Mouse (Mus musculus) c-Kit-positive CD71-positive TER-119-positive erythroid progenitor cells, embryonic 14.5 days (primary cell): ENCODE results near the gene Tas2r135.

ENCODE experiments used
- DNase-seq: peaks from one replicate; pipeline ENCODE4 v3.0.0-alpha.2; 2013; ENCODE audit warnings: low spot score

Gene Tas2r135

GRCm38 (mm10) chr6:42405134-42405533, at the start of gene Tas2r135:
Gene Tas2r135 (plus strand): TSS chr6:42405434.
- no peak for DNase-seq

DNA sequence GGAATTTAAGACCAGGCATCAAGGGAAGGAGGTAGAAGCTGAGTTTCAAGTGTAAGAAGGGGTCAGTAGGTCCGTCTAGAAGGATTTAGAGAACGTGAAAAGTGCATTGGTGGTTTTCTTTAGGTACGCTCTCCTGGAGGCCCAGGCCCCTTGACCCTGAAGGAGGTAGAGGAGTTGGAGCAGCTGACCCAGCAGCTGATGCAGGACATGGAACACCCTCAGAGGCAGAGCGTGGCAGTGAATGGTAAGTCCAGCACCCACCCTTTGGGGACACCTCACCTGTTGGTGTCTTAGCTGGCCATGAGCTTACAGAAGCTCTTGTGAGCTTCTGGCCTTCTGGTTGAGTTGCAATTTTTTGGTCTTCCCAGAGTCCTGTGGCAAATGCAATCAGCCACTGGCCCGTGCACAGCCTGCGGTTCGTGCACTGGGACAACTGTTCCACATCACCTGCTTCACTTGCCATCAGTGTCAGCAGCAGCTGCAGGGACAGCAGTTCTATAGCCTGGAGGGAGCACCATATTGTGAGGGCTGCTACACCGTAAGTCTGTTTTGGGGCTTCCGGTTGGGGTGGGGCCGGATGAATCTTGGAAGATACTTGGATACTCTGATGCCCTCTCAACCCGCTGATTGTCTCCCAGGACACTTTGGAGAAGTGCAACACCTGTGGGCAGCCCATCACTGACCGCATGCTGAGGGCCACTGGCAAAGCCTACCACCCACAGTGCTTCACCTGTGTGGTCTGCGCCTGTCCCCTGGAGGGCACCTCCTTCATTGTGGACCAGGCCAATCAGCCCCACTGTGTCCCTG, 49.2 kb upstream of the Tas2r135 start:
- no peak for DNase-seq

GRCm38 (mm10) chr6:42356913-42357312, 48.3 kb upstream of the Tas2r135 start:
- no peak for DNase-seq

DNA sequence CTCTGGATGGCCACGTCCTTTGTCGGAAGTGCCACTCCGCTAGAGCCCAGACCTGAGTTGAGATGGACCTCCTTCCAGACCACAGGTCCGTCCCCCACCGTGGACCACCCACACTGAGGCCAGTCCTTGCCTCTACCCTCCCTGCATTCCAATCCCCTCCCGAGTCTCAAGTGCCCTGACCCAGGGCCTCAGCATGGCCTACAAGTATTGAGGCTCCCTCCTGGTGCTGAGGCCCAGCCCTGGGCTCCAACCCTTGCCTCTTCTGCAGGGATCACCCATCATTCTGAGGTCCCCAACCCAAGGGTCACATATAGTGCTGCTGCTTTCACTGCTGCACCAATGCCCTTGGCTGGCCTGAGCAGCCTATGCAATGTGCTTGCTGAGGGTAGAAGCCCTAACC, 47.3 kb upstream of the Tas2r135 start:
- no peak for DNase-seq

GRCm38 (mm10) chr6:42358901-42359300, 46.3 kb upstream of the Tas2r135 start:
- DNase-seq, result no peak

GRCm38 (mm10) chr6:42359364-42360147, 45.7 kb upstream of the Tas2r135 start:
- no peak for DNase-seq

DNA sequence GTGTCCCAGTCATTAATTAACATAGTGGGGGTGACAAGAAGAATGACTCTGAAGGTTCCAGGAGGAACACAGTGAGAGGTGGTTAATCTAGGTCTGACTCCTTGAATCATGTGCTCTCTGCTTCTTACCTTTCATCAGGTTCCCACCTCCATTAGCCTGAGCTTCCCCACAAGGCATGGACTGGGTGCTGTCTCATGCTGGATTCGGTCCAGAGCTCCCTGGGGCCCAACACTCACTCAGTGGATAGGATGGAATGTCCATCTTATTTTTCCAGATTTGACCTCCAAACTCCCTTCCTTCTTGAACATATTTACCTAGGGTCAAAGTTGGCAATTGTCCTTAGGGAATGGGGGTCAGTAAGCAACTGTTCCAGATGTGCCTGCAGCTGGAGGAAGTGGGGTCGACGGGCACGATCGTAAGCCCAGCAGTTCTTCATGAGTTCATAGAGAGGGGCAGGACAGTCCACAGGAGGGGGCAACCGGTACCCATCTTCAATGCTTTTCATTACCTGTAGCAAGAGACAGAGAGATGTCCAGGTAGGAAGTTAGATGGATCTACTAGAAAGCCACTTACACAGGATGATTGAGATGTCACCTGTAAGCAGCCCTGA, 44.9 kb upstream of the Tas2r135 start:
- no peak for DNase-seq

GRCm38 (mm10) chr6:42361041-42361895, 44.0 kb upstream of the Tas2r135 start:
- DNase-seq, result no peak

DNA sequence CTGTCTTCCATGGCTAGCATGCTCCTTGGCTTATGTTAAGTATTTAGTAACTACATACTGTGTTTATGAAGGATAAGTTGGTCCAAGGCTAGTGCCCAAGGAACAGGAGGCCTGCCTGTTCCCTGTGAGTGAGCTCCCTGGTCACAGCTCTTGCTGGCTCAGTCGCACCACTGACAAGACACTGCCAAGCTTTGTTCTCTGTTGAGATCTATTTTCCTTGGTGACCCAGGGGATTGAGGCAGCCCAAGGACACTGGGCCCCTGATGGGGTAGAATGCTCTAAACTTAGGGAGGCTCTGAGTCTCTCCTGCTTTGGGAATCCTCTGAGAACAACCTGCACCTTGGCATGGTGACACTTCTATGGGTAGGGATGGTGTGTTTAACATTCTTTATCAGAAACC, 43.2 kb upstream of the Tas2r135 start:
- no peak for DNase-seq

- no peak for DNase-seq
Measured at GRCm38 (mm10) chr6:42362497-42362896, 42.7 kb upstream of the Tas2r135 start.

DNA sequence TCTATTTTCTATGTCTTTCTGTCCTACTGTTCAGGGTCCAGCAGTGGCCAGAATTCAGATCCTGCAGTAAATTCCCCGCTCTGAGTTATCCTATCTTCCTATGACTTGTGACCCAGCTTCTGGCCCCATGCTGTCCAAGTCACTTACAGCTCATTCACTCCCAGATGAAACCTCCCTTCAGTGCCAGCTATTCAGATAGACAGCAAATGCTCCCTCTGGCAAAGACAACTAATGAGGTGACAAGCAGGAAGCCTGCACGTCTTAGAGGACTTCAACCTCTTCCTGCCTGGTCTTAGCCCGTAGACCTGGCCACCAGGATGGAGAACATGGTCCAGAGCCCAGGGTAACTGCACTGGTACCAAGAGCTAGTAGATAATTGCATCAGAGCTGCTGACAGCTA, 42.3 kb upstream of the Tas2r135 start:
- DNase-seq, result no peak

DNA sequence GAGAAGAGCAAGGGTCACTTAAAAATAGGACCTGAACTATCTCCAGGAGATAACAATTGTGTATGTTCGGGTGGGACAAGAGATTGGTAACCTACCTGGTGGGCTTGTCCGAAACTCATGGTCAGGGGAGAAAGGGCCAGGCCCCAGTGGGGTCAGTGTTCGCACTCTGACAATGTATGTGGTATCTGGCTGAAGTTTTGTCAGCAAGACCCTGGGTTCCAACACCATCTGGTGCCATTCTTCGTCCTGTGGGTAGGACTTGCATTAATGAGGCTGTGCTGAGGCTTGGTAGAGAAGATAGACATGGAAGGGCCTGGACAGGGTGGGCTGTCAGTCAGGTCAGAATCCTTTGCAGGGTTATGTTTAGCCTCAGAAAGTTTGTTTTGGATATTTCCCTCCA, 41.2 kb upstream of the Tas2r135 start:
- DNase-seq, result no peak

DNA sequence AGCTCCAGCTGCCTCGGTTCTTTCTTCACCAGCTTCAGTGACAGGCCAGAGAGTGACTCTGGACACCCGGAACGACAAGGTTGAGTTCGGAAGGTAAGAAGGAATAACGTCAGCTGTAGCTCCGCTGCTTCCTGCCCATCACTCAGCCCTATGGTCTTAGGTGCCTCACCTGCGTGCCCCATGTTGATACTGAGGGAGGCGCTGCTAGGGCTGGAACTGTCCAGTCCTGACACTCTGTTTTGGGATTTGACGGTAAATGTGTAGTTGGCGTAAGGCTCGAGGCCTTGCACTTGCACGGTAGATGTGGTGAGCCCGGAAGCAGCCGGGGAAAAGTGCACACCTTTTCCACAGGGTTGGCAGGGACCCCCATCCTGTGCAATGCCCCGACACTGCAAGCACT, 40.6 kb upstream of the Tas2r135 start:
- DNase-seq, result no peak

- DNase-seq, result no peak
Measured at GRCm38 (mm10) chr6:42365215-42365614, 40.0 kb upstream of the Tas2r135 start.

GRCm38 (mm10) chr6:42369870-42370269, 35.4 kb upstream of the Tas2r135 start:
- DNase-seq, result no peak

GRCm38 (mm10) chr6:42370630-42371363, 34.4 kb upstream of the Tas2r135 start:
- no peak for DNase-seq

DNA sequence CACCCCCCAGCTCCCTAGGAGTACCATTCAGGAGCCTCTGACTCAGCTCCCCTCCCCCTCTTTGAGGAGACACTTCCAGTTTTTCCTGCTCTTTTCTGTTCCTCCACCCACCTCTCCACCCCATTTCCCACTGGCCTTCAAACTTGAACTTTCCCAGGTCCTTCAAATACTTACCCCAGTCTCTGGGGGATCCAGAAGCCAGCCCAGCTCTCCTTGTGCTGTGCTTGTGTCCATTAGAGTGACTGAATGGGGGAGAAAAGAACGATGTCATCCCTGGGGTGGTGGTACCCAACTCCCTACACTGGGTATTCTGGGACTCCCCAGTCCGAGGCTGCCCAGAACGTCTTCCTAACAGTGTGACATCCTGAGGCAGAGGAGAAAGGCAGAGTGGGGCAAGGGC, 33.2 kb upstream of the Tas2r135 start:
- no peak for DNase-seq

GRCm38 (mm10) chr6:42372421-42372815, 32.8 kb upstream of the Tas2r135 start:
- DNase-seq, result no peak

- DNase-seq, result peak; percentile 45
Measured at GRCm38 (mm10) chr6:42372816-42373547, 32.3 kb upstream of the Tas2r135 start, which contains the start of gene Epha1. Gene Epha1 (minus strand): TSS chr6:42373268.

DNA sequence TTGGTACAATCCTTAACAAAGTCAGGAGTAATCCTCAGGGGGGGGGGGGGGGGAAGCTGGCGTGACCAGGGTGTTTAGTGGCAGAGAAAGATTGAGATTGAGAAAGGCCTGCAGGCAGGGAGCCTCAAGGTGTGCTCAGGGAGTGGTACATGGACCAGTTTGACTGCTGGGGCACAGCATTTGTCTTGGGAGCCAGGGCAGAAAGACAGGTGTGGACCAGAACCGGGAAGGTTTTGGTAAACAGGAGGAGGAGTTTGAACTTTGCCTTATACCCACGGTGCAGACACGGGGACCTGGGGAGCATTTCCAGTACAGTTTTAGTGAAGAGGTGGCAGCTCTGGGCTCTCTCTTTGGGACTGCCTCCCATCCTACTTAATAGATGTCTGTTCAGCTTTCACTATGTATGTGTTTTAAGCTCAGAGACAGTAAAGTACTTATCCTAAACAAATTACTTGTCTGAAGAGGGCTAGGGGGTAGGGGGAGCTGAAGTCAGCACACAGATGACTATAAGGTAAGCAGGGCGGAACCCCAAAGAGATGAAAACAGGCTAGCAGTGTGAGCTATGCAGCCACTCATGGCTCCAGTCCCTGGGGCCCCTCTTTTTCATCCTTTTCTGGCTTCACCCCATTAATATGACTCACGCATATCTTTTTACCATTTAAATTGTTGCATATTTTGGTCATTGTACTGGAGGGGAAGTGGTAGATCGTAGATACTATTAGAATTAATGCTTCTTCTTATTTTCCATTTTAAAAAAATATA, 31.4 kb upstream of the Tas2r135 start:
- DNase-seq, result no peak
